Mouse (Mus musculus): Measurements from ENCODE around the gene Spred2. TPM values are rescaled to one million over a fixed set of nuclear protein-coding genes. Genes with fewer than 3 reads are reported as not detected.

The Spred2 gene
- polyA plus RNA-seq, 1 experiment = 25.4 TPM

- peaks cover 31% of the 10 kb centered on the region for H3K36me3 ChIP-seq (replicated peaks; ENCODE audit: low read length)
- H3K4me3 ChIP-seq (replicated peaks) = no peak overlapping the region
- TF ChIP-seq GATA1 (IDR thresholded peaks at IDR 0.05; ENCODE audit: borderline replicate concordance, low read length) = no peak
- no peak for TF ChIP-seq FLI1 (IDR thresholded peaks at IDR 0.05; ENCODE audit: low read length)
- H3K4me1 ChIP-seq = peaks cover 86% of the 10 kb centered on the region
- H3K9me3 ChIP-seq = no peaks in the 10 kb centered on the region
- no peaks in the 10 kb centered on the region for H3K27me3 ChIP-seq (replicated peaks)
Measured at GRCm38 (mm10) chr11:19935524-19936354, 11.6 kb downstream of the Spred2 start.

- Histone ChIP-seq H3K9me3 (no peaks in the 10 kb centered on the region), H3K4me3 (replicated peaks) (peak overlapping the region; percentile 38), H3K36me3 (replicated peaks; ENCODE audit: low read length) (peaks cover 37% of the 10 kb centered on the region), H3K27me3 (replicated peaks) (no peaks in the 10 kb centered on the region), H3K4me1 (peaks cover 91% of the 10 kb centered on the region)
- no peak for TF ChIP-seq FLI1 (IDR thresholded peaks at IDR 0.05; ENCODE audit: low read length)
- TF ChIP-seq GATA1 (IDR thresholded peaks at IDR 0.05; ENCODE audit: borderline replicate concordance, low read length) = no peak
Measured at GRCm38 (mm10) chr11:19938456-19939004, 14.4 kb downstream of the Spred2 start.

DNA sequence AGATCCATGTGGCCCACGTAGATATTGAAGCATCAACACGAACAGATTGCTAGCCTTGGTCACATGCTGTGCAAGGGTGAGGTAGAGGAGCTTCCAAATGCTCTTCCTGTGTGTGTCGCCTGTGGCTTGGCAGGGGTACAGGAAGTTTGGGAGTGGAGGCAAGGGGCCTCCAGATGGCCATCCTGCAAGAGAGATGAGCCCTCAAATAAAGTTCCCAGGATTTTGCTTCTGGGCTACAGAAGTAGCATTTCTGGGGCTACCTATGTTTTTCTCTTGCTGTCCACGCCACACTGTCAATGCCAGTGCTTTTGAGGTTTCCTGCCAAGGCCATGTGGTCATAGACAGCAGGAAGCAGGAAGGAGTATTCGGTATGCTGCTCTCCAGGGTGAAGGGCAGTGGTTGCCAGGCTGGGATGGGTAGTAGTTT, 15.1 kb downstream of the Spred2 start:
- Histone ChIP-seq H3K36me3 (replicated peaks; ENCODE audit: low read length) (peaks cover 40% of the 10 kb centered on the region), H3K27me3 (replicated peaks) (no peaks in the 10 kb centered on the region), H3K4me1 (peaks cover 93% of the 10 kb centered on the region), H3K4me3 (replicated peaks) (peak overlapping the region; percentile 85), H3K9me3 (no peaks in the 10 kb centered on the region)
- TF ChIP-seq FLI1 (IDR thresholded peaks at IDR 0.05; ENCODE audit: low read length) = 0 out of 2 replicates have a peak, but pooled peaks have one; percentile 19
- TF ChIP-seq GATA1 (IDR thresholded peaks at IDR 0.05; ENCODE audit: borderline replicate concordance, low read length) = no peak; the same call in 2 of the 3 replicates

DNA sequence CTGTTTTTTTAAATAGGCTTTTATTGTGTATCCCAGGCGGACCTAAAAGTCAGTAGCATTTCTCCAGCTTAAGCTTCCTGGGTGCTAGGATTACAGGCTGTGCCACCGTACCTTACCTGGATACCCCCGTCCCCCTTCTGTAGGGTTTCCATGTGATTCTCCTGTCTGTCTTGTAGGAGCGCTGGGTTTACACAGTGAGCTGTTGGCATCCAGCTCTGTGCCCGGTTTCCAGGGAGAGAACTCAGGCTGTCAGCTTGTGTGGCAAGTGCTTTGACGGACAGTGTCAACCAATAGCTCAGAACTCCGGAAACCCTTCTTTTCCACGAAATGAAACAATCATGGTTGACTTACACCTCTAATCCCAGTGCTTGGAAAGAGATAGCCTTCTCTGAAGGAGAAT, 15.7 kb downstream of the Spred2 start:
- Histone ChIP-seq H3K36me3 (replicated peaks; ENCODE audit: low read length) (peaks cover 42% of the 10 kb centered on the region), H3K4me3 (replicated peaks) (peak overlapping the region; percentile 85), H3K9me3 (no peaks in the 10 kb centered on the region), H3K4me1 (peaks cover 93% of the 10 kb centered on the region), H3K27me3 (replicated peaks) (no peaks in the 10 kb centered on the region)
- TF ChIP-seq GATA1 (IDR thresholded peaks at IDR 0.05; ENCODE audit: borderline replicate concordance, low read length) (no peak), FLI1 (IDR thresholded peaks at IDR 0.05; ENCODE audit: low read length) (no peak)

DNA sequence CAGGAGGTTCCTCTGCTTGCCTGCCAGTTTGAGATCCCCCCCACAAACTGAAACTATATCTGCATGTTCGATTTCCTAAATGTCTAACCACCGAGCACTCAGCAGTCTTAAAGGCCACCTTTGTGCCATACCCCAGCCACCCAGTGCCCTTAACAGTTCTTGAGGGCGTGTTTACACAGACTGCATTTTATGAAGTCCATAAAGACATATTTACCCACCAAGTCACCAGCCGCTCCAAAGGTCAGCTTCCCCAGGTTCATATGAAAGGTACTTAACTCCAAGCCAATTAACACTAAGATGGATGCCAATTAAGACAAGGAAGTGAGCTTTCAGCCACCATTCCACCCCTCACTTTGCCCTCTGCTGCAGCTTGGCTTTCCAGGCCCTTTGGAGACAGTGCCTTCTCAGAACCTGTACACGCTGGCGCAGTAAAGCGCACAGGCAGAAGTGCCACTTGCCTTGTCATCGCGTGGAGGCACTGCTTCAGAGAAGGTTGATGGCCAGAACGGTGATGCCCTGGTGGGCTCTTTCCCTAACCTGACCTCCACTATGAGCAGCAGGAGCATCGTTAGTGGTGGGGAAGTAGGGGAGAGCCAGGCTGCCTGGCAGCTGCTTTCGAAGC, 17.1 kb downstream of the Spred2 start:
- H3K4me3 ChIP-seq (replicated peaks) = no peak overlapping the region
- peaks cover 55% of the 10 kb centered on the region for H3K36me3 ChIP-seq (replicated peaks; ENCODE audit: low read length)
- H3K27me3 ChIP-seq (replicated peaks) = no peaks in the 10 kb centered on the region
- H3K9me3 ChIP-seq = peaks cover 4% of the 10 kb centered on the region; the same call in 1 of the 2 replicates
- TF ChIP-seq FLI1 (IDR thresholded peaks at IDR 0.05; ENCODE audit: low read length) (no peak), GATA1 (IDR thresholded peaks at IDR 0.05; ENCODE audit: borderline replicate concordance, low read length) (no peak)
- peaks cover 88% of the 10 kb centered on the region for H3K4me1 ChIP-seq

DNA sequence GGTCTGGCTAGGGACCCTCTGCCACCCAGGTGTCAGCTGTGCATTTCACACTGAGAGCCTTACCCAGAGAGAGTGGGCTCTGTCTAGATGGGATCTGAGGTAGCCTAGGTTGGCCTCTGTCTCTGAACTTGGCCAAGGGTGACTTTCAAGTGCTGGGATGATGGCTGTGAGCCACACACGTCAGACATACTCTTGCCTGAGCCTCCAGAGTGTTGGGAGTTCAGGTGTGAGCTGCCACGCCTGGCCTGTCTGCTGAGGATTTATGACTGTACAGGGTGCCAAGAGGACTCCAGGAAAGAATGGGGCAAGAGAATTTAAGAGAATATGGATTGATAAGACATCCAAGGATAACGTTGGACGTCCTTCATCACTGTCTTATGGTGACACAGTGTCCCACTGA, 17.8 kb downstream of the Spred2 start:
- Histone ChIP-seq H3K4me1 (peaks cover 86% of the 10 kb centered on the region), H3K4me3 (replicated peaks) (no peak overlapping the region), H3K36me3 (replicated peaks; ENCODE audit: low read length) (peaks cover 60% of the 10 kb centered on the region), H3K27me3 (replicated peaks) (no peaks in the 10 kb centered on the region), H3K9me3 (peaks cover 4% of the 10 kb centered on the region; the same call in 1 of the 2 replicates)
- no peak for TF ChIP-seq FLI1 (IDR thresholded peaks at IDR 0.05; ENCODE audit: low read length)
- TF ChIP-seq GATA1 (IDR thresholded peaks at IDR 0.05; ENCODE audit: borderline replicate concordance, low read length) = no peak

GRCm38 (mm10) chr11:19943753-19944152, 19.6 kb downstream of the Spred2 start:
- Histone ChIP-seq H3K27me3 (replicated peaks) (no peaks in the 10 kb centered on the region), H3K4me3 (replicated peaks) (no peak overlapping the region), H3K9me3 (peaks cover 4% of the 10 kb centered on the region; the same call in 1 of the 2 replicates), H3K4me1 (peaks cover 86% of the 10 kb centered on the region), H3K36me3 (replicated peaks; ENCODE audit: low read length) (peaks cover 70% of the 10 kb centered on the region)
- TF ChIP-seq GATA1 (IDR thresholded peaks at IDR 0.05; ENCODE audit: borderline replicate concordance, low read length) (no peak), FLI1 (IDR thresholded peaks at IDR 0.05; ENCODE audit: low read length) (no peak)

- Histone ChIP-seq H3K4me1 (peaks cover 86% of the 10 kb centered on the region), H3K36me3 (replicated peaks; ENCODE audit: low read length) (peaks cover 70% of the 10 kb centered on the region), H3K27me3 (replicated peaks) (no peaks in the 10 kb centered on the region), H3K4me3 (replicated peaks) (no peak overlapping the region), H3K9me3 (peaks cover 4% of the 10 kb centered on the region; the same call in 1 of the 2 replicates)
- TF ChIP-seq FLI1 (IDR thresholded peaks at IDR 0.05; ENCODE audit: low read length) = no peak
- no peak for TF ChIP-seq GATA1 (IDR thresholded peaks at IDR 0.05; ENCODE audit: borderline replicate concordance, low read length)
Measured at GRCm38 (mm10) chr11:19944701-19945100, 20.5 kb downstream of the Spred2 start.

DNA sequence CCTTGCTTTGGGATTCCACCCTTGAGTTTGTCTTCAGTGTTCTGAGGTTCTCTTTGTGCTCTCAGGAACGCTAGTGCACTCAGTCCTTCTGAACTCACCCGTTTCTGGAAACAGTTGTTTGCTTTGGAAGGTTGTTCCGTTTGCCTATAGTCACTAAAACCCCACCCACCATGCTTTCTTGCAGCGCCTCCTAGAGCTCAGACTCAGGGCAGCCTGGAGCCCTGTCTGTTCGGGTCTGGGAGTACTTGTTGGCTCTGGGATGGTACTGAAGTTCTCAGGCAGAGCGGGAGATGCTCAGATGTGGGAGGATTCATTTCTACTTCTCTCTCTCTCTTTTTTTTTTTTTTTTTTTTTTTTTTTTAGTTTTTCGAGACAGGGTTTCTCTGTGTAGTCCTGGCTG, 22.5 kb downstream of the Spred2 start:
- H3K4me1 ChIP-seq = peaks cover 86% of the 10 kb centered on the region
- peaks cover 4% of the 10 kb centered on the region; the same call in 1 of the 2 replicates for H3K9me3 ChIP-seq
- TF ChIP-seq GATA1 (IDR thresholded peaks at IDR 0.05; ENCODE audit: borderline replicate concordance, low read length) = no peak
- no peak for TF ChIP-seq FLI1 (IDR thresholded peaks at IDR 0.05; ENCODE audit: low read length)
- no peak overlapping the region for H3K4me3 ChIP-seq (replicated peaks)
- H3K36me3 ChIP-seq (replicated peaks; ENCODE audit: low read length) = peaks cover 59% of the 10 kb centered on the region
- no peaks in the 10 kb centered on the region for H3K27me3 ChIP-seq (replicated peaks)

Data from megakaryocyte, embryonic 14.5 days (primary cell).